Mouse (Mus musculus): ENCODE results near the gene Nuak2. TPM values are rescaled to one million over a fixed set of nuclear protein-coding genes. Genes with fewer than 3 reads are reported as not detected.

Gene Nuak2
- polyA plus RNA-seq, 1 experiment from 2014 or later = 6.0 TPM

DNA sequence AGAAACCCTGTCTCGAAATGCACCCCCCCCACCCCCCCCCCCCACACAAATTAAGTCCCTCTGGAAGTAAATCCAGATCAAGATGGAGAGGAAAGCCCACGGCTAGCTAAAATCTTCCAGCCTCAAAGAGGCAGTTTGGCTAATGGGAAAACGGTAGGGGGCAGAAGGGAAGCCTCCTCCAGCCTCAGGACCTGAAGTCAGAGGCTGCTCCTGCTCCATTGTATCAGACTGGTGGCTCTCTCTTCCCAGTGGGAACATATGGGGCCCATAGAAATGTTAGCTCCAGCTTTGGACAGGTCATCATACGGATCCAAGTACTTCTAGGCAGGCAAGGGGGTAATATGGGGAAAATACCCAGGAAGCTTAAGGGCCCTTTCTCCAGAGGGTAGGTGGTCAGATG lies 49.7 kb downstream of the Nuak2 start:
- Histone ChIP-seq H3K36me3 (replicated peaks; ENCODE audit: insufficient read depth, low read length) (peaks cover 50% of the 10 kb centered on the region), H3K4me1 (ENCODE audit: insufficient read depth) (peaks cover 6% of the 10 kb centered on the region), H3K9ac (replicated peaks) (peak overlapping the region; percentile 82), H3K9me3 (ENCODE audit: low read length) (no peaks in the 10 kb centered on the region), H3K27me3 (ENCODE audit: insufficient read depth, low read length) (no peaks in the 10 kb centered on the region), H3K4me2 (ENCODE audit: low read depth, low read length) (peak overlapping the region; percentile 68), H3K27ac (ENCODE audit: low read depth) (0 out of 2 replicates have a peak overlapping the region, but pooled peaks have one; percentile 90), H3K4me3 (ENCODE audit: low read depth, low read length) (peak overlapping the region; percentile 65)
- ATAC-seq (no peak), DNase-seq (no peak)
- 70% methylated on average over 4 of the region's 4 CpGs for WGBS (ENCODE audit: insufficient replicate concordance)
- TF ChIP-seq CTCF (IDR thresholded peaks at IDR 0.05; ENCODE audit: low read depth) (no peak), EP300 (IDR thresholded peaks at IDR 0.05; ENCODE audit: low read depth) (no peak)

DNA sequence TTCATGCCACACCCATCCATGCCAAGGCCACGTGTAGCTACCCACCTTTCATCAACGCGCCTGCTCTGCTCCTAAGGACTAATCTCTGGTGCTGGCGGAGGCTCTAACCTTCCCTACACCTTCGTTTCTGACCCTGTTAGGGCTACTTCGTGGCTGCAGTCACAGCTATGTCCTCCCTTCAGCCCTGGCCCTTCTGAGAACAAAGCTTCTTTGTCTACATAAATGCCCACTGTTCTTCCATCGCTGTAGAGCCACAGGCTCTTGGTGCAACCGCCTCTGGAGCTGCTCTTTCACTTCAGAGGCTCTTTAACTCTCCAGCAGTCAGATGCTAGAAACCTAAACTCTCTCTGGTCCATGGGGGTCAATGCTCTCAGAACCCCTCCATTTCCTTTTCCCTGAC lies 50.3 kb downstream of the Nuak2 start:
- Histone ChIP-seq H3K4me3 (ENCODE audit: low read depth, low read length) (peak overlapping the region; percentile 65), H3K9ac (replicated peaks) (peak overlapping the region; percentile 82), H3K36me3 (replicated peaks; ENCODE audit: insufficient read depth, low read length) (peaks cover 44% of the 10 kb centered on the region), H3K4me1 (ENCODE audit: insufficient read depth) (peaks cover 12% of the 10 kb centered on the region), H3K27ac (ENCODE audit: low read depth) (peak overlapping the region; percentile 90), H3K4me2 (ENCODE audit: low read depth, low read length) (peak overlapping the region; percentile 68), H3K9me3 (ENCODE audit: low read length) (no peaks in the 10 kb centered on the region), H3K27me3 (ENCODE audit: insufficient read depth, low read length) (no peaks in the 10 kb centered on the region)
- 79% methylated on average over 8 of the region's 8 CpGs for WGBS (ENCODE audit: insufficient replicate concordance)
- no peak for DNase-seq
- ATAC-seq = no peak
- TF ChIP-seq CTCF (IDR thresholded peaks at IDR 0.05; ENCODE audit: low read depth) = no peak
- no peak for TF ChIP-seq EP300 (IDR thresholded peaks at IDR 0.05; ENCODE audit: low read depth)

DNA sequence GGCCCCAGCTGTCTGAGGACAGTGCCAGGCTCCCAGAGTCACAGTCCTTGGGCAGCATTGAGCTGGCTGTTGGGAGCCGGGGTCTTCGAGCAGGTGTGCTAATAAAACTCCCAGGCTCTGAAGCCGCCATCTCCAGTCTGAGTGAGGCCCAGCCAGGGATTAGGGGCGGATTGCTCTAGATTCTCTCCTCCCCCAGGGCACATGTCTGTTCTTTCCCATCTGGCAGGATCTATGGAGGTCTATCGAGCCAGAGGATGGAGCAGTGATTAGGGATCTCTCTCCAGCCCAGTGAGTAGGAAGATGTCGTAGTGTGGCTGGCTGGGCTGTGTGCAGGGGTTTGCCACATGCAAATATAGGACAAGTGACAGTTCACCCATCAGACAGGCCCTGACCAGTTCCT lies 51.0 kb downstream of the Nuak2 start:
- H3K4me2 ChIP-seq (ENCODE audit: low read depth, low read length) = peak overlapping the region; percentile 68
- 77% methylated on average over 6 of the region's 6 CpGs for WGBS (ENCODE audit: insufficient replicate concordance)
- H3K27ac ChIP-seq (ENCODE audit: low read depth) = peak overlapping the region; percentile 90
- ATAC-seq = no peak
- peaks cover 38% of the 10 kb centered on the region for H3K36me3 ChIP-seq (replicated peaks; ENCODE audit: insufficient read depth, low read length)
- H3K27me3 ChIP-seq (ENCODE audit: insufficient read depth, low read length) = no peaks in the 10 kb centered on the region
- H3K9me3 ChIP-seq (ENCODE audit: low read length) = no peaks in the 10 kb centered on the region
- TF ChIP-seq EP300 (IDR thresholded peaks at IDR 0.05; ENCODE audit: low read depth) = no peak
- TF ChIP-seq CTCF (IDR thresholded peaks at IDR 0.05; ENCODE audit: low read depth) = no peak
- H3K4me3 ChIP-seq (ENCODE audit: low read depth, low read length) = peak overlapping the region; percentile 65
- no peak for DNase-seq
- H3K9ac ChIP-seq (replicated peaks) = peak overlapping the region; percentile 82
- H3K4me1 ChIP-seq (ENCODE audit: insufficient read depth) = peaks cover 19% of the 10 kb centered on the region

DNA sequence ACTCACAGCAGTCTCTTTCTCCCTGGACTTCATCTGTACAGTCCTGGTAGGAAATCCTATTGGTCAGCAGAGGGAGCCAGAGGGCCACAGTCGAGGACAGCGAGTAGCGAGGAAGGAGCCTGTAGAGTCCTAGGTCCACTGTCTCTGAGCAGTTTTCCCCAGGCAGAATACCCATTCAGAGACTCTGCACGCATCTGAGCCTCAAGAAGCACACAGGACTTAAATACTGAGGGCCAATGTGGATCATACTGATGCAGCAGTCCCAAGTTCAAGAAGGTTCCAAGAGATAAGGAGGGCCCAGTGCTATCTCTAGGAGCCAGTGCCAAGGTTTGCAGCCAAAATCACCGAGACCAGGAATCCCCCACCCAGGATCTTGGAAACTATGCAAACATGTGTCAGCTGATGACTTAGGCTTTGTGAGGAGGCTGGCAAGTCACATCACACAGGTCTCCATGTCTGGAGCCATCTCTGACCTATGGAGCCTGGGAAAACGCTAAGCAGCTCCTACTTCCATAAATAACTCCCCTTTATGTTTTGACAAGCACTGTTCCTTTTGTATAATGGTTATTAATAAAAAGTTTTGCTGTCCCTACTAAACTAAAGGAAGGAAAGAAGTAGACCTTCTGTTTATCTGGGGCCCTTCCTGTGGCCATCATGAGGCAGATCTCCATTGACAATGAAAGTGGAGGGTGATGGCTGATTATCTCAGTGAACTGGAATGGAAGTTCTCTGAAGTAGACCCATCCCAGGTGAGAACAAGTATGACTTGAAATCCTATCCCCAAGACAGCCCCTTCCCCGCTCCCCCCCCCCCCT lies 52.0 kb downstream of the Nuak2 start:
- H3K4me3 ChIP-seq (ENCODE audit: low read depth, low read length) = peak overlapping the region; percentile 65
- H3K4me1 ChIP-seq (ENCODE audit: insufficient read depth) = peaks cover 29% of the 10 kb centered on the region

DNA sequence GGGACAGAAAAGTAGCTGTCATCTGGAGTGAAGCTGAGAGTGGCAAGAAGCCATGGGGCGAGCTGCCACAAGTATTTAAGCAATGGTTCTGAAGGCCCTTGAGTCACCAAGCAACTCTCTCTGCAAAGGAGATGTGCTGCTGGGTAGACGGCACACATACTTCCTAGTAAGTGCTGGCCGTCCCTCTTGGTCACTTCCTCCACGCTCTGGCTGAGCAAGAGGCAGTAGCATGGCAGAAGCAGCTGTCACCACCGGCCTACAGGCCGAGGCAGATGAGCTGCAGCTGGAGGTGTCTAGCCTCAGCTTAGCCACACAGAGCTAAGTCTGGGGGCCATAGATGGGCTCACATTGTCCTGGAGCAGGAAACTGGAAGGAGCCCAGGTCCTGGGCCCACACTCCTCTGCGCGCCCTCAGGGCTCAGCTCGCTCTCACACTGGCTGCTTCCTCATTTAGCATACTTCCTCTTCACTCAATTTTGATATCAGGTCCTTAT lies 54.8 kb downstream of the Nuak2 start:
- no peak for TF ChIP-seq CTCF (IDR thresholded peaks at IDR 0.05; ENCODE audit: low read depth)
- TF ChIP-seq EP300 (IDR thresholded peaks at IDR 0.05; ENCODE audit: low read depth) = no peak
- Histone ChIP-seq H3K4me1 (ENCODE audit: insufficient read depth) (peaks cover 57% of the 10 kb centered on the region), H3K27ac (ENCODE audit: low read depth) (peak overlapping the region; percentile 37), H3K27me3 (ENCODE audit: insufficient read depth, low read length) (no peaks in the 10 kb centered on the region), H3K9me3 (ENCODE audit: low read length) (no peaks in the 10 kb centered on the region), H3K36me3 (replicated peaks; ENCODE audit: insufficient read depth, low read length) (peaks cover 19% of the 10 kb centered on the region; the same call in 1 of the 2 replicates), H3K4me3 (ENCODE audit: low read depth, low read length) (no peak overlapping the region), H3K4me2 (ENCODE audit: low read depth, low read length) (no peak overlapping the region), H3K9ac (replicated peaks) (no peak overlapping the region)
- ATAC-seq (no peak), DNase-seq (no peak)
- 57% methylated on average over 9 of the region's 9 CpGs for WGBS (ENCODE audit: insufficient replicate concordance)

More for the DNA sequence above, 52.0 kb downstream of the Nuak2 start:
- DNase-seq (peak; percentile 86), ATAC-seq (peak; percentile 95)
- WGBS (ENCODE audit: insufficient replicate concordance) = 20% methylated on average over 7 of the region's 7 CpGs
- peak; percentile 98 for TF ChIP-seq CTCF (IDR thresholded peaks at IDR 0.05; ENCODE audit: low read depth)
- peak; percentile 100 for TF ChIP-seq EP300 (IDR thresholded peaks at IDR 0.05; ENCODE audit: low read depth)
- peak overlapping the region; percentile 82 for H3K9ac ChIP-seq (replicated peaks)
- peak overlapping the region; percentile 68 for H3K4me2 ChIP-seq (ENCODE audit: low read depth, low read length)
- peak overlapping the region; percentile 90 for H3K27ac ChIP-seq (ENCODE audit: low read depth)
- H3K27me3 ChIP-seq (ENCODE audit: insufficient read depth, low read length) = no peaks in the 10 kb centered on the region
- peaks cover 36% of the 10 kb centered on the region for H3K36me3 ChIP-seq (replicated peaks; ENCODE audit: insufficient read depth, low read length)
- no peaks in the 10 kb centered on the region for H3K9me3 ChIP-seq (ENCODE audit: low read length)

DNA sequence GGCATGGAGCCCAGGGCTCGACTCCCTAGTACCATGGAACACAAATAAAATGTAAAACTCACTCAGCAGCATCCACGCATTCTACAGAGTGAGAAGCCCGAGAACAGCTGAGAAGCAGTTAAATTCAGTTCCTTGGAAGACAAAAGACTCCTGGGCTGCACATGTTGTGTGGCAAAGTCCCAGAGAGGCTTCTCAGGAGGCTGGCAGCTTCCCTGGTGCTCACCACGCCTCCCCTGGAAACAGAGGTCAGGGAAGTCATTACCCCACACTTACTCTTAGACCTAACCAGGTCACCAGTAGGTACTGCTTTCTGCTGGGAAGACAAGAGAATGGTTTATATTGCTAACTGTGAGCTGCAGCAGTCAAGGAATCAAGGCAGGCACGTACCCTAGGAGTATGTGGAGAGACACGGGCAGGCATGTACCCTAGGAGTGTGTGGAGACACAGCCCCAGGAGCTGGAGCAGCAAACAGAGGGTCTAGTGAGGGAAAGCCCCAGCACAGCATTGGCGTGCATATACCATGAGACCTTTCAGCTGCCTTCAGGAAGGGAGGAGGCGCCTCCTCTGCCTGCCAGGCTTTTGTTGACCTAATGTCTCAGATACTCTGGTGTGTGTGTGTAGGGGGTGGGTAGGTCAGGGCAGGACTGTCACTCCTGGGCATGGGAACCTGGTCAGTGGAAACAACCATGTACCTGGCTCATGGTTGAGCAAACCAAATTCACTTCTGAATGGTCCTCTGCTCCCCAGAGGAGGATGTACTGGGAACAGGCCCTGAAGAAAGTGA lies 55.6 kb downstream of the Nuak2 start:
- peaks cover 65% of the 10 kb centered on the region for H3K4me1 ChIP-seq (ENCODE audit: insufficient read depth)
- 55% methylated on average over 8 of the region's 8 CpGs for WGBS (ENCODE audit: insufficient replicate concordance)
- 0 out of 2 replicates have a peak, but pooled peaks cover 14% of the 10 kb centered on the region for H3K36me3 ChIP-seq (replicated peaks; ENCODE audit: insufficient read depth, low read length)
- TF ChIP-seq EP300 (IDR thresholded peaks at IDR 0.05; ENCODE audit: low read depth) = no peak
- DNase-seq (no peak), ATAC-seq (no peak)
- H3K9ac ChIP-seq (replicated peaks) = no peak overlapping the region
- no peaks in the 10 kb centered on the region for H3K9me3 ChIP-seq (ENCODE audit: low read length)
- H3K27ac ChIP-seq (ENCODE audit: low read depth) = peak overlapping the region; percentile 70
- no peak overlapping the region for H3K4me3 ChIP-seq (ENCODE audit: low read depth, low read length)
- H3K4me2 ChIP-seq (ENCODE audit: low read depth, low read length) = peak overlapping the region; percentile 24; the same call in 1 of the 2 replicates
- H3K27me3 ChIP-seq (ENCODE audit: insufficient read depth, low read length) = no peaks in the 10 kb centered on the region
